Mouse (Mus musculus) erythroblast, adult 5-6 weeks (primary cell): ENCODE results near the gene Clip4. TPM values are rescaled to one million over a fixed set of nuclear protein-coding genes. Genes with fewer than 3 reads are reported as not detected.

Experiments used
- ATAC-seq: replicated peaks from 2 replicates; pipeline ENCODE4 v1.8.0; 2016; ENCODE audit warnings: moderate number of reproducible peaks, mild to moderate bottlenecking, moderate TSS enrichment, inconsistent platforms; ENCODE audit not compliant: poor library complexity, low FRiP score, severe bottlenecking
- total RNA-seq, 2 experiments: library from RNA; stranded (forward) in 1 of 2; stranded (reverse) in 1 of 2; fragments of 150-400 nt in 1 of 2; fragments of 200-764, 138-1000 nt in 1 of 2; gene quantifications; 2 replicates each; pipeline versions ENCODE4 v1.2.3 to v1.2.4; 2015 to 2017; ENCODE audit warnings: low replicate concordance in 2 of 2

Gene Clip4
- total RNA-seq, 2 experiments from 2014 or later, result not detected

GRCm38 (mm10) chr17:71869372-71870231 lies 101.3 kb downstream of the Clip4 start:
- no peak for ATAC-seq

GRCm38 (mm10) chr17:71870232-71870621 lies 102.0 kb downstream of the Clip4 start:
- no peak for ATAC-seq

DNA sequence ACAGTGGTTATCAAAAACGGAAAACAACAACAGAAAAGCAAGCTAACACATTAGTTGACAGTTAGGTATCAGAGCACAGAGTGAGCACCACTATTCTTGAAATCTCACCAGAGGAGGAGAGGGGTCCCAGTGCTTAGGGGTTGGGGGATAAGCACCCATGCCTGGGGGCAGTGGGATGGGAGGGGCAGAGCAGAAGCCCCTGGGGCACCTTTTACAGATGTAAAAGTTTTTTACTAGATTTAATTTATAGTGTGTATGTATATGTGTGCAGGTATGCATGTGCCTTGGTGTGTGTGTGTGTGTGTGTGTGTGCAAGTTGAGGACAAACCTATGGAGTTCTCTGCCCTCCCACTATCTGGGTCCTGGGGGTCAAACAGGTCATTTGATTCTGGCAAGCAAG lies 102.4 kb downstream of the Clip4 start:
- ATAC-seq, result no peak

DNA sequence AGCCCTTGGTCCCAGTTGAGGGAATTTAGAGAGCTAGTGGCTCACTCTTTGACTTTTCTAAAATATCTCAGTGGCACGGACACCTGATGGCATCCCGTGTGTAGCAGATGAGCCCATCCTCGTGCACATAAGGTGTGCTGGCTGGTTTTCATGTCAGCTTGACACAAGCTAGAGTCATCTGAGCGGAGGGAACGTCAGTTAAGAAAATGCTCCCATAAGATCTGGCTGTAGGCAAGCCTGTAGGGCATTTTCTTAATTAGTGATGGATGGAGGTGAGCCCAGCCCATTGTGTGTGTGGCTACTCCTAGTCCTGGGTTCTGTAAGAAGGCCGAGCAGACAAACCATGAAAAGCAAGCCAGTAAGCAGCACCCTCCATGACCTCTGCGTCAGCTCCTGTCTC lies 103.7 kb downstream of the Clip4 start:
- ATAC-seq, result no peak

DNA sequence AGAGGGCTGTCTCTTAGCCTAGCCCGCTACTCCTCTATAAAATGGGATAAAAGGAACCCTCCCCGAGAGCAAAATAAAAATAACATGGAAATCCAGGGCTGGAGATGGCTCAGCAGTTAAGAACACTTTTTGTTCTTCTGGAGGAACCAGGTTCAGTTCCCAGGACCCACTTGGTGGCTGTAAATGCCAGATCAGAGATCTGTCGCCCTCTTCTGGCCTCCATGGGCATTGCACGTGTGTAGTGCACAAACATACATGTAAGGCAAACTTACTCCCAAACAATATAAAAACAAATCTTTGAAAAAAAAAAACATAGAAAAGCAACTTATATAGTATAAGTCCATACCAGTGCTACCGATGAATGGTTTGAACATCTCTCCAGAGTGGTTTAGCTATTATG lies 104.7 kb downstream of the Clip4 start:
- no peak for ATAC-seq

DNA sequence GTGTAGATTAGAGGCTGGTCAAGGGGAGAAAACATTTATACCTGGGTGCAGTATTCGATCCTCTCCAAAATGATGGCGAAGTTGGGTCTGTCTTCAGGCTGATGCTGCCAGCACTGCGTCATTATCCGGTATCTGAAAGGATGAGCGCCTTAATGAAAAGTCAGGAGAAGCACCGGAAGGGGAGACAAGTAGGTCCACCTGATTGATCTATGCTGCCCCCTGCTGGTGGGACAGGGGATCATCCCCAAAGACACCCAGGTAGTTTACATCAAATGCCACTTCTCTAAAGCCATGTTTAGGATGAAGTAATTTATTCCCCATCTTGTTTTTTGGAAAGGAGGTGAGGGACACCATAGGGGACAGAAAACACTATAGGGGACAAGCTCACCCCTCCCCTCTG lies 105.8 kb downstream of the Clip4 start:
- no peak for ATAC-seq

- no peak for ATAC-seq
Measured at GRCm38 (mm10) chr17:71874795-71875194, 106.5 kb downstream of the Clip4 start.

- ATAC-seq, result no peak
Measured at GRCm38 (mm10) chr17:71875492-71875891, 107.2 kb downstream of the Clip4 start.

DNA sequence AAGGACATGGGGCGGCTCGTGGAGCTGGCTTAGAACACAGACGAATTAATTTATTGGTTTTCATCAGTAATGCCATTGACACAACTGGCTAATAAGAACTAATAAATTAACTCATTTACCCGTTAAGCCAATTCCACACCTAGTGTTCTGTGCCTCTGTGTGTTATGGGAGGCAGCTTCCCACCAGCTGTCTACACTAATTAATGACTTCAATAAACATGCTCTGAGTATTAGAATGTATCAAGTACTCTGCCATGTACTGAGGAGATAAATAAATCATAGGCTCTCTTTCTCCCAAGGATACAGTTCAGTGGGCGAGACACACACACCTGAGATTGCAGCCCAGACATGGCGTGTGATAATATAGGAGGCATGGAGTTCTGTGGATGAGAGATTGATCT lies 113.1 kb downstream of the Clip4 start:
- no peak for ATAC-seq

DNA sequence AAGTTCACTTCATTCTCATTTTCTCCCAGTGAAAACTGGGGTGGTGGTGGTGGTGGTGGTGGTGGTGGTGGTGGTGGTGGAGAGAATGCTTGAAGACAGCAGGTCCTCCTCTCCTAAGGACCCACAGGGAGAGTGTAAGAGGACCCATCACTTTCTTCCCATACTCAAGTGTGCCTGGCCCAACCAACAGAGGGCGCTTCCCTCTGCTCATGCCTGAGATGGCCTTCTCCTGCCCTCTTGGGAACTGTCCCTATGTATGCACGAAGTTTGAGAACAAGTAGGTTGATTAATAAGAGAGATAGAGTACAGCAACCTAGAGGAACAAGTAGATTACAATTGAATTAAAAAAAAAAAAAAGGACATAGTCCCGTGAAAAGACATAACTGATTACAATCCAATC lies 140.8 kb downstream of the Clip4 start:
- no peak for ATAC-seq

- ATAC-seq, result no peak
Measured at GRCm38 (mm10) chr17:71913188-71913587, 144.9 kb downstream of the Clip4 start.

Other genes starting within 250 kb of the Clip4 start
- gene Ndc80, start 241.6 kb upstream of the Clip4 start, total RNA-seq (2015; ENCODE audit: low replicate concordance), result 29.5 and 32.9 TPM in 2 replicates
- 39.2 and 56.2 TPM in 2 replicates for gene Ndc80, start 241.6 kb upstream of the Clip4 start, total RNA-seq (2017; ENCODE audit: low replicate concordance)
- not detected in 2 replicates for gene Spdya, start 216.4 kb upstream of the Clip4 start, total RNA-seq (2015; ENCODE audit: low replicate concordance)
- gene Spdya, start 216.4 kb upstream of the Clip4 start, total RNA-seq (2017; ENCODE audit: low replicate concordance), result not detected in 2 replicates
- 21.1 and 25.2 TPM in 2 replicates for gene Wdr43, start 152.6 kb upstream of the Clip4 start, total RNA-seq (2015; ENCODE audit: low replicate concordance)
- 37.4 and 48.2 TPM in 2 replicates for gene Wdr43, start 152.6 kb upstream of the Clip4 start, total RNA-seq (2017; ENCODE audit: low replicate concordance)
- gene Togaram2, start 95.2 kb upstream of the Clip4 start, total RNA-seq (2015; ENCODE audit: low replicate concordance), result not detected in 2 replicates
- gene Togaram2, start 95.2 kb upstream of the Clip4 start, total RNA-seq (2017; ENCODE audit: low replicate concordance), result not detected in 2 replicates
- gene Pcare, start 15.6 kb upstream of the Clip4 start, total RNA-seq (2015; ENCODE audit: low replicate concordance), result not detected in 2 replicates
- 0.14 TPM in 1 of 2 replicates, not detected in the other for gene Pcare, start 15.6 kb upstream of the Clip4 start, total RNA-seq (2017; ENCODE audit: low replicate concordance)